Mouse (Mus musculus) adrenal gland, postnatal 14 days (tissue): ENCODE data around the gene Hcls1. TPM values are rescaled to one million over a fixed set of nuclear protein-coding genes. Genes with fewer than 3 reads are reported as not detected.

Experiments used
- DNase-seq: peaks from one replicate; pipeline ENCODE4 v3.0.0; 2021; ENCODE audit warnings: mixed read lengths
- total RNA-seq: library from RNA; stranded (reverse); gene quantifications from 2 replicates; pipeline ENCODE4 v1.2.3, GENCODE M21; 2021

The Hcls1 gene
- total RNA-seq, 1 experiment from 2014 or later: 12.2 TPM

- DNase-seq: peak; percentile 60
Observed at GRCm38 (mm10) chr16:36930231-36931136, 4.3 kb upstream of the Hcls1 start.

DNA sequence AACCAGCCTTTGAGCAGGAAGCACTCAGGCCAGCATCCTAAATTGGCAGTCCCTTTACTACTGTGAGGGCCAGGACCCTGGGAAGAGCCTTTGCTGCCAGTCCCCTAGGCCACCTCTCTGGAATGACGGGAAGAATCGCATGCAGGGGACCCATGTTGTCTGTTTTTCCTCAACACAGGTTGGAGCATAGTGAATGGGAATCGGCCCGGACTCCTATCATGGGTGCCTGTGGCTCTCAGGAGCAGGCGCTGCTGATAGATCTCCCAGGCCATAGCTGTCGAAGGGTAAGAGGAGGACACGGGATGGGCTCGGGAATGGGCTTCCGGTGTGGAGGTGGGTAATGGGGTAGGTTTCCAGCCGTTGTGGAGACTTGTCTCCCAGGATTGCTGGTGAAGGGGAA lies 3.4 kb upstream of the Hcls1 start:
- no peak for DNase-seq

- DNase-seq: no peak
Observed at GRCm38 (mm10) chr16:36931976-36932375, 2.8 kb upstream of the Hcls1 start.

- no peak for DNase-seq
Observed at GRCm38 (mm10) chr16:36932546-36932945, 2.2 kb upstream of the Hcls1 start.

DNA sequence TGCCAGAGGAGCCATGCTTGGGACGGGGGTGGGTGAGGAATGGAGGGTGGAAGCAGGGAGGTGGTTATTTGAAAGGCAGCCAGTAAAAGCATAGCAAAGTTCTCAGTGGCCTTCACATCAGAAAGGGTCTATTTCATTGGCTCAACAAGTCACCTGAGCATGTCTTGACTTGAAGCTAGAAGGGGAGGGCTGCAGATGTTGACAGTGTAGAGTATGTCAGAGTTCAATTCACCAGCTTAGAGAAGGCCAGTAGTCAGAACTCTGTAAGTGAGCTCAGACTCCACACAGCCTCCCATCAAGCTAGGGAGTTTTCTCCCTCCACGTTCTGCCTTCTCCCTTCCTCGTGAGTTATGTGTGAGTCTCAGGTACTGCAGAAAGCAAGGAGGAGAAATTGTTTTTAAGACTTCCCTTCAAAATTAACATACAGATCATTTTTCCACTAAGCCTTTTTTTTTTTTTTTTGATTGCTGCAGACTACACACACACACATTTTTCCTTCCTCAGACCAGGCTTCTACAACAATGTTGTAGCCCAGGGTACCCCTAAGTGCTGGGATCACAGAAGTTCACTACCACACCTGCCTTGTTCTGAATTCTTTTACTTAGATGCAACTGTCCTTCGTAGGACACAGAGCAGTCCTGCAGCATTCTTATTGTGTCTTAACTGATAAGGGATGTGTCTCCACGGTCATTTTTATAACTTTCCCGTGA lies 497 bp upstream of the Hcls1 start:
- peak; percentile 62 for DNase-seq

GRCm38 (mm10) chr16:36935814-36936213 lies 1.0 kb downstream of the Hcls1 start:
- no peak for DNase-seq

DNA sequence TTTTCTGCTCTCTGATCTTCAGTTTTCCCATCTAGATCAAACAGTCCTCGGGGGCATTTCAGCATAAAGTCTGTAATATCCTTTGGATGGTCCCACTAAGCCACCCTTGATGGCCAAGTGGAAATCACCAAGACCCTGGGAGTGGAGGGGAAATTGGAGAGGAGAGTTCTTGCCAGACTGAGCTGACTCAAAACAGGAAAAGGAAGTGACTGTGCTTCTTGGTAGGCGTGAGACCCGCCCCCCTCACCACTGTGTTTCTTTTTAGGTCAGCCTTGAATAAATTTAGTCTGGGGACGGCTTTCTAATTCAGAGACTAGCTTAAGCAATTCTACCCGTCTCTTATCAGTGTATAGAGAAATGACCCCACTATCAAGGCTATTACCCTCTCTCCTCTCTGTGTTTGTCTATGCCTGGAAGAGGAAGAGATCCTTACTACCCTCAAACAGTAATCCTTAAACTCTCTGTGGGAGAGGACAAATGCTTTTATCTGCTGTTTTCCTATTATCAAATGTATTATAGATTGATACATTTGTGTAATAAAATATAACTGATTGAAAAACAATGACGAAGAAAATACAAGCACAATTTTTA lies 6.4 kb downstream of the Hcls1 start:
- DNase-seq: peak; percentile 73

DNA sequence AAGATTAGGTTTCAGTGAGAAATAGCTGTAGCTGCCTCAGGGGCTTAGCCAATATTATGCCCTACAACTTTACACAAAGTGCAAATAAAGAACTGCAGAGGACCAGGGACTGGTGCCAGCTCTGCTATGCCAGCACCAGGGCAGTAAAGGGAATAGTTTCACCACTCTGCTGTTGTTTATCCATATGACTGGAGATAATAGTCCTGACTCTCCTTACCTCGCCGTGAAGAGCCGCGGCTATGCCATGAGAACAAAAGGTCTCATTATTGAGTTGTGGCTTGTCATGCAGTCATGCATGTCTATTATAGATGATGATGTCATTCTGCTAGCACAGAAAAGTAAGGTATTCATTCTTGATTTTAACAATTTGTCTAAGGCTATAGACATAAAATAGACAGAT lies 7.1 kb downstream of the Hcls1 start:
- peak; percentile 24 for DNase-seq

- DNase-seq: no peak
Observed at GRCm38 (mm10) chr16:36943591-36943990, 8.8 kb downstream of the Hcls1 start.

DNA sequence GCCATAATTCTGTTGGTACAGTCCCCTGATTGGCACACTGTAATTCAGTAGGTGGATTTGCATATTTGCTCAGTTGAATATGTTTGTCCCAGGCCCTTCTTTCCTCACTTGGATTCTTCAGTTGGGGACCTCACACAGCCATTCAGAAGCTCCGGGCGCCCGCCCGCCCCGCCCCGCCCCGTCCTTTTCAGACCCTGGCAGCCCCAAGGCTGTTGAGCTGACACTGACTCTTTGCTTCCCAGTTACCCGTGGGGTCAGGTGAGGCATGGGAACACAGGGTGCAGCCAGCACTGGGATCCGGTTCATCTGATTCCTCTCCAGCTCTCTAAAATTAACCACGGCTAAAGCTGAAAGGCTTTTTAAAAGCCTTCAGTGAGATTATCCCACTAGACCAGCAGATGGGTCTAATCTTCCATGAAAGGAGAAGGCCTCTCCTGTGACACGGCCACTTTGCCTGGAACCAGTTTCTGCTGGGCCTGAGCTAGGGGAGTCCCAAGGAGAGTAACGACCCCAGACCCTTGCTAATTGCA lies 10.2 kb downstream of the Hcls1 start:
- DNase-seq: peak; percentile 37

DNA sequence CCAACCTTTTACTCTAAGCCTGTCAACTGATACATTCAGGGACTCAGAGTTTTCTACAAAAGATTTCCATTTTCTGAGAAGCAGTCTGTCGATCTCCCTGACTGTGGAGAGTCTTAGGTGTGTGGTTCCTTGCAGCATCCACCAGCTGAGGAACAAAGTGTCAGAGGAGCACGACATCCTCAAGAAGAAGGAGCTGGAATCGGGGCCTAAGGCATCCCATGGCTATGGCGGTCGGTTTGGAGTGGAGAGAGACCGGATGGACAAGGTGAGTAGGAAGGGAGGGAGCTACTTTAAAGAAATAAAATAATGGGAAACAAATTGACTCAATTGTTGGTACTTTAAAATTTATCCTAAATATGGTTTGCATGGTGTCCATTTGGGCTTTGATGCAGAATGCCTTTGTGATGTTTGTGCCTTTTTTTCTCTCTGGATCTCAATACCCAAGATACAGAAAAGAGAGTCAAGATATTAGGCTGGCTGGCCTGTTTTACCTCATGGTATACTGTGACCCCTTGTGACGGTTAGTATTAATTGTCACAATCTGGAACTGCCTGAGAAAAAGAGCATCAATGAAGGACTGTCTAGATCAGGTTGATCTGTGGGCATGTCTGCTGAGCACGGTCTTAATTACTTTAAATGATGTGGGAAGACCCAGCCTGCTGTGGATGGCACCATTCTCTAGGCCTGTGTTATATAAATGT lies 11.8 kb downstream of the Hcls1 start:
- DNase-seq: no peak

DNA sequence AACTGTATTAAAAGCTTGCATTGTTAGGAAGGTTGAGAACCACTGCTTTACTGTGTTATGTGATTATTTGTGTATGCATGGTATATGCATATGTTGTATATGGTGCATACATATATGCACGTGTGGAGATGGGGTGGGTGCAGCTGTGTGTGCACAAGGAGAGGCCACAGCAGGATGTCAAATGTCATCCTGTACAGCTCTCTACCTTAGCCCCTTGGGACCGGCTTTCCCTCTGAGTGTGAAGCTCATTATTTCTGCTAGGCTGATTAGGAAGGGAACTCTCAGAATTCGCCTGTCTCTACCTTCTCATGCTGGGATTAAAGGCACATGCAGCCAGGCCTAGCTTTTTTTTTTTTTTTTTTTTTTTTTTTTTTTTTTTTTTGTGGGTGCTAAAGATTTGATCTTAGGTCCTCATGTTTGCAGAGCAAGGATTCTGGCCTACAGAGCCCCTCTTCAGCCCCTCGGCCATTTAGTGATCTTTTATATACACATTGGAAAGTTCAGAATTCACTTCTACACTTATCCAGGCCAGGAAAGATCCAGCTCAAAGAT lies 12.9 kb downstream of the Hcls1 start:
- DNase-seq: no peak

GRCm38 (mm10) chr16:36949614-36950336 lies 15.0 kb downstream of the Hcls1 start:
- DNase-seq: no peak

GRCm38 (mm10) chr16:36951029-36951428 lies 16.2 kb downstream of the Hcls1 start:
- DNase-seq: no peak

DNA sequence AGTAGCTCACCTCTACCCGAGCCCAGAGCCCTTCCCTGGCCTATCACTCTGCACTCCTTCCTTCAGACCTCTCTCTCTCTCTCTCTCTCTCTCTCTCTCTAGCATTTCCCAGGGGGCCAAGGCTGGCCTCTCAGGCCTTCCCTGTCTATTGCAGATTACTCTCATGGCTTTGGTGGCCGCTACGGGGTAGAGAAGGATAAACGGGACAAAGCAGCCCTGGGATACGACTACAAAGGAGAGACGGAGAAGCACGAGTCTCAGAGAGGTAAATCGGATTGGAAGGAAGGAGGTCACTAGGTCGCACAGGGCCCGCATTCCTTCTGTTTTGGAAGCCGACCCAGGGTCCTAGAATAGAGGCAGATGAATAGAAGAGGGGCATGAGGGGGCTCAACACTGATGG lies 20.3 kb downstream of the Hcls1 start:
- DNase-seq: no peak

DNA sequence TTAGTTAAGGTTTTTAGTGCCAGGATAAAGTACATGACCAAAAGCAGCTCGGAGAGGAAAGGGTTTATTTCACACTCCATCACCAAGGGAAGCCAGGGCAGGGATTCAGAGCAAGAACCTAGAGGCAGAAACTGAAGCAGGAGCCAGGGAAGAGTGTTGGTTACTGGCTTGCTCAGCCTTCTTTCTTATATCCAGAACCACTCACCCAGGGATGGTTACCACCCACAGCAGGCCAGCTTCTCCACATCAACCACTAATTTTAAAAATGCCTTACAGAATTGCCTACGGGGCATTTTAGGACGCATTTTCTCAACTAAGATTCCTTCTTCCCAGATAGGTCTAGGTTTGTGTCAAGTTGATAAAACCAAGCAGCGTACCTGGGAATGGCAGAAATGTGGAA lies 28.6 kb downstream of the Hcls1 start:
- no peak for DNase-seq

DNA sequence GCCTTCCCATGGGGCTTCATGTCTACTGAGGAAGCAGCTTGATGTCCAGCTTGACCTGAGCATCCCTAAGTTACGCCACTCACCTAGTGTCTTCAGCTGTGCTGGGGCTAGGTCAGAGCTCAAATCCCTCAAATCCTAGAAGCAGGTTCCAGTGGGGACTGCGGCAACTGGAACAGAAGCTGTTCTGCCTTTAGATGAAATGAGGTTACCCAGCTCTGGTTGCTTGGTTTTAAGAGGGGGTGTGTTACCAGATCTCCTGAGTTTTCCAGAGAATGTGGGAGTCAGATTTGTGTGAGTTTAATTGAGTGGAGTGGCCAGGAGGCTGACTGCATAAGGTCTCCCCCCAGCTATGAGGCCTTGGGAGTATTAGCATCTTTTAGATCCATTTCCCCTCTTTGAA lies 44.3 kb downstream of the Hcls1 start:
- no peak for DNase-seq

DNA sequence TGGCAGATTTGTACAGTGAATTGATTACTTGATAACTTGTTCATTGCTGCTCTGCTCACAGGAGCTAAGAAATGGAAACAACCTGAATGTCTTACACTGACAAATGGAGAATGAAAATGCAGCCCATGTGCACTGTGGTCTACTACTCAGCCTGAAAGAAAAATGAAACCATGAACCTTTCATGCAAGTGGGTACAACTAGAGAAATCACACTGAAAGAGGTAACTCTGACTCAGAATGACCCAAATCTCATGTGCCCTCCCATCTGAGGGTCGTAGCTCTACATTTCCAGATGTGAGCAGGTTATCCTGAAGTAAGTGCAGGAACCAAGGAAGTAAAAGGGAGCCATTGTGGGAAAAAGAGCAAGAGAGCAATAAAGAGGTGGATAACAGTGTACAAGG lies 49.0 kb downstream of the Hcls1 start:
- no peak for DNase-seq

GRCm38 (mm10) chr16:36985636-36986042 lies 50.9 kb downstream of the Hcls1 start:
- no peak for DNase-seq

GRCm38 (mm10) chr16:36987399-36987798 lies 52.6 kb downstream of the Hcls1 start:
- no peak for DNase-seq

GRCm38 (mm10) chr16:36988066-36988465 lies 53.3 kb downstream of the Hcls1 start:
- DNase-seq: no peak
